Mouse (Mus musculus) myocyte (in vitro differentiated cells): Measurements from ENCODE around the gene Ccl28. TPM values are rescaled to one million over a fixed set of nuclear protein-coding genes. Genes with fewer than 3 reads are reported as not detected.
"Not testable (repeated sequence)": the region's sequence is repeated elsewhere in the genome, so short reads cannot be mapped to it uniquely, and the experiment has no call there.

ENCODE experiments used
- H3K27me3 ChIP-seq: one replicate; pipeline ENCODE4 v1.6.1; 2011; ENCODE audit not compliant: control insufficient read depth, insufficient read depth, insufficient read length
- H3K36me3 ChIP-seq: one replicate; pipeline ENCODE4 v1.6.1; 2011; ENCODE audit not compliant: control insufficient read depth, insufficient read depth
- H3K4me2 ChIP-seq: one replicate; pipeline ENCODE4 v1.6.1; 2011; ENCODE audit warnings: low read depth, control low read depth
- H3K4me3 ChIP-seq: one replicate; pipeline ENCODE4 v1.5.1; 2011; ENCODE audit warnings: mild to moderate bottlenecking, control low read depth, moderate library complexity
- H3K79me2 ChIP-seq: one replicate; pipeline ENCODE4 v1.6.1; 2011; ENCODE audit not compliant: control insufficient read depth, insufficient read depth
- H3ac ChIP-seq: one replicate; pipeline ENCODE4 v1.6.1; 2011; ENCODE audit not compliant: control insufficient read depth, insufficient read length
- CEBPB ChIP-seq: IDR thresholded peaks from 2 replicates; pipeline ENCODE4 v1.6.1; 2011; ENCODE audit warnings: mild to moderate bottlenecking, moderate library complexity; ENCODE audit not compliant: poor library complexity, insufficient read depth, severe bottlenecking
- MYOD1 ChIP-seq, 3 experiments: IDR thresholded peaks; one replicate each; pipeline ENCODE4 v1.6.1; 2011; ENCODE audit warnings: control low read depth in 2 of 3, low read depth in 2 of 3, mild to moderate bottlenecking in 2 of 3, moderate library complexity in 1 of 3; ENCODE audit not compliant: insufficient read length in 2 of 3, control insufficient read depth in 1 of 3
- MYOG ChIP-seq, 3 experiments: IDR thresholded peaks; one replicate each; pipeline ENCODE4 v1.6.1; 2011; ENCODE audit warnings: control low read depth in 2 of 3, low read depth in 2 of 3, mild to moderate bottlenecking in 2 of 3; ENCODE audit not compliant: insufficient read length in 2 of 3, control insufficient read depth in 1 of 3, insufficient read depth in 1 of 3
- SRF ChIP-seq: IDR thresholded peaks from one replicate; pipeline ENCODE4 v1.6.1; 2011; ENCODE audit warnings: low read depth; ENCODE audit not compliant: control insufficient read depth, insufficient read length
- TCF12 ChIP-seq: IDR thresholded peaks from one replicate; pipeline ENCODE4 v1.6.1; 2011; ENCODE audit warnings: mild to moderate bottlenecking, control low read depth; ENCODE audit not compliant: poor library complexity, insufficient read depth, severe bottlenecking
- TCF3 ChIP-seq: IDR thresholded peaks from one replicate; pipeline ENCODE4 v1.6.1; 2011; ENCODE audit warnings: low read depth, control low read depth; ENCODE audit not compliant: insufficient read length
- USF1 ChIP-seq: IDR thresholded peaks from one replicate; pipeline ENCODE4 v1.6.1; 2011; ENCODE audit warnings: low read depth, mild to moderate bottlenecking, control low read depth, moderate library complexity
- polyA plus RNA-seq: library from polyadenylated mRNA; unstranded; fragments of >200 nt; fragmentation: generic; extraction: Trizol; gene quantifications from one replicate; pipeline ENCODE4 v1.2.1, GENCODE M21; 2012; ENCODE audit warnings: missing spikeins

The Ccl28 gene
- not detected for polyA plus RNA-seq

DNA sequence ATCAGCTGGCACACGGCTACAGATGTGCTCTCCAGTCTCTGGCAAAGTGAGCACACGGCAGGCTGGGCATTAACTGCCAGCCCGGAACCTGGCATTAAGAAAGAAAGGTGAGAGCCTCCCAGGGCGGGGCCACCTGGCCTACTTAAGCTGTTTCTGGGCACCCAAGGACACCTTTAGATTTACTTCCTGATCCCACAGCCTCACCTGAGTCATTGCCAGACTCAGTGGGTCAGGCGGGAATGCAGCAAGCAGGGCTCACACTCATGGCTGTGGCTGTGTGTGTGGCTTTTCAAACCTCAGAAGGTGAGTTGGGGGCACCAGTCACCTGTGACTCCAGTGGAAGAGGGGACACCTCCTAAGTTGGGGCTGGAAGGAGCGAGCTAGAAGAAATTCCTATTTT lies at the start of gene Ccl28:
Ccl28 (plus strand) TSS at position 186 of the 400 bp plus-strand sequence.
- TF ChIP-seq MYOG (IDR thresholded peaks at IDR 0.05; ENCODE audit: control insufficient read depth in 1 of 3, insufficient read depth in 1 of 3, insufficient read length in 2 of 3, low read depth in 2 of 3) (no peak), CEBPB (no peak), USF1 (no peak), MYOD1 (IDR thresholded peaks at IDR 0.05; ENCODE audit: control insufficient read depth in 1 of 3, insufficient read length in 2 of 3, low read depth in 2 of 3) (no peak), TCF12 (no peak), SRF (no peak), TCF3 (no peak)
- H3K4me2 ChIP-seq: no peak within 1 kb of the TSS

DNA sequence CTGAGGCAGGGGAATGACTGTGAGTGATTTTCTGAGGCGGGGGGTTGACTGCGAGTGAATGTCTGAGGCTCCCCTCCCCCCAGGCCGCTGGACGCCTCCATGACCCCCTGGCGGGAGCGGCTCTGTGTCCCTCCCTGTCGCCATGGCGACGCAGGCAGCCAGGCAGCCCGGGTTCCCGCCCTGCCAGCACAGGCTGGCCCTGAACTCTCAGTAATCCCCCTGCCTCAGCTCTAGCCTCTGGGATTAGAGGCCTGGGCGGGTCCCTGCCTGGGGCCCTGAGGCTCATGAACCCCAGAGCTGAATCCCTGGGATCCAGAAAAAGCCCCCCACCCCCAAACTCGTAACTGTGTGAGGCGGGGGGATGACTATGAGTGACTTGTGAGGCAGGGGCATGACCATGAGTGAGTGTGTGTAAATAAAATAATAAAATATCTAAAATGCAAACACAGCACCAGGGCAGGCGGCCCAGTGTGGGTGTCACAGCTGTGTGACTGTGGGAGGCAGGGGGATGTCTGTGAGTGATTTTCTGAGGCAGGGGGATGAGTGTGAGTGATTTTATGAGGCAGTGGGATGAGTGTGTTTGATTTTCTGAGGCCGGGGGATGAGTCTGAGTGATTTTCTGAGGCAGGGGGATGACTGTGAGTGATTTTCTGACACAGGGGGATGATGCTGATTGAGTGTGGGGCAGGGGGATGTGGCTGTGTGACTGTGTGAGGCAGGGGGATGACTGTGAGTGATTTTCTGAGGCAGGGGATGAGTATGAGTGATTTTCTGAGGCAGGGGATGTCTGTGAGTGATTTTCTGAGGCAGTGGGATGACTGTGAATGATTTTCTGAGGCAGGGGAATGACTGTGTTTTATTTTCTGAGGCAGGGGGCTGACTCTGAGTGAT lies 27.1 kb upstream of the Ccl28 start:
- not testable (repeated sequence) for H3K36me3 ChIP-seq, H3K79me2 ChIP-seq, H3K4me3 ChIP-seq, H3ac ChIP-seq, H3K4me2 ChIP-seq, H3K27me3 ChIP-seq

More for the DNA sequence above, at the start of gene Ccl28:
- H3K36me3 ChIP-seq: no peaks in the 10 kb centered on the region
- no peak within 1 kb of the TSS for H3K4me3 ChIP-seq
- H3ac ChIP-seq: no peak within 1 kb of the TSS
- no peaks in the 10 kb centered on the region for H3K27me3 ChIP-seq
- H3K79me2 ChIP-seq: no peaks in the 10 kb centered on the region

DNA sequence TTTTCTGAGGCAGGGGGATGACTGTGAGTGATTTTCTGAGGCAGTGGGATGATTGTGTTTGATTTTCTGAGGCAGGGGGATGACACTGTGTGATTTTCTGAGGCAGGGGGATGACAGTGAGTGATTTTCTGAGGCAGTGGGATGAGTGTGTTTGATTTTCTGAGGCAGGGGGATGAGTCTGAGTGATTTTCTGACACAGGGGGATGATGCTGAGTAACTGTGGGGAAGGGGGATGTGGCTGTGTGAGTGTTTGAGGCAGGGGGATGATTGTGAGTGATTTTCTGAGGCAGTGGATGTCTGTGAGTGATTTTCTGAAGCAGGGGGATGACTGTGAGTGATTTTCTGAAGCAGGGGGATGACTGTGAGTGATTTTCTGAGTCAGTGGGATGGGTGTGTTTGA lies 25.2 kb upstream of the Ccl28 start:
- not testable (repeated sequence) for H3K36me3 ChIP-seq, H3K79me2 ChIP-seq, H3K27me3 ChIP-seq, H3K4me3 ChIP-seq, H3K4me2 ChIP-seq, H3ac ChIP-seq

GRCm38 (mm10) chr13:119599066-119599465 lies 24.6 kb upstream of the Ccl28 start:
- not testable (repeated sequence) for H3K27me3 ChIP-seq, H3K79me2 ChIP-seq, H3K4me2 ChIP-seq, H3K36me3 ChIP-seq, H3ac ChIP-seq, H3K4me3 ChIP-seq

DNA sequence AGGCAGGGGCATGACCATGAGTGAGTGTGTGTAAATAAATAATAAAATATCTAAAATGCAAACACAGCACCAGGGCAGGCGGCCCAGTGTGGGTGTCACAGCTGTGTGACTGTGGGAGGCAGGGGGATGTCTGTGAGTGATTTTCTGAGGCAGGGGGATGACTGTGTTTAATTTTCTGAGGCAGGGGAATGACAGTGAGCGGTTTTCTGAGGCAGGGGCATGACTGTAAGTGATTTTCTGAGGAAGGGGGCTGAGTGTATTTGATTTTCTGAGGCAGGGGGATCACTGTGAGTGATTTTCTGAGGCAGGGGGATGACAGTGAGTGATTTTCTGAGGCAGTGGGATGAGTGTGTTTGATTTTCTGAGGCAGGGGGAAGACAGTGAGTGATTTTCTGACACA lies 24.1 kb upstream of the Ccl28 start:
- H3K79me2 ChIP-seq, H3K4me2 ChIP-seq, H3ac ChIP-seq, H3K36me3 ChIP-seq, H3K4me3 ChIP-seq, H3K27me3 ChIP-seq: not testable (repeated sequence)

DNA sequence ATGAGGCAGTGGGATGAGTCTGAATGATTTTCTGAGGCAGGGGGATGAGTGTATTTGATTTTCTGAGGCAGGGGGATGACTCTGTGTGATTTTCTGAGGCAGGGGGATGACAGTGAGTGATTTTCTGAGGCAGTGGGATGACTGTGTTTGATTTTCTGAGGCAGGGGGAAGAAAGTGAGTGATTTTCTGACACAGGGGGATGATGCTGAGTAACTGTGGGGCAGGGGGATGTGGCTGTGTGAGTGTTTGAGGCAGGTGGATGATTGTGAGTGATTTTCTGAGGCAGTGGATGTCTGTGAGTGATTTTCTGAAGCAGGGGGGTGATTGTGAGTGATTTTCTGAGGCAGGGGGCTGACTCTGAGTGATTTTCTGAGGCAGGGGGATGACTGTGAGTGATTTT lies 23.5 kb upstream of the Ccl28 start:
- not testable (repeated sequence) for H3K27me3 ChIP-seq, H3K79me2 ChIP-seq, H3K4me3 ChIP-seq, H3K36me3 ChIP-seq, H3ac ChIP-seq, H3K4me2 ChIP-seq

GRCm38 (mm10) chr13:119602688-119603331 lies 20.8 kb upstream of the Ccl28 start:
- not testable (repeated sequence) for H3K79me2 ChIP-seq, H3K4me3 ChIP-seq, H3K27me3 ChIP-seq, H3K4me2 ChIP-seq, H3ac ChIP-seq, H3K36me3 ChIP-seq

GRCm38 (mm10) chr13:119603890-119604289 lies 19.7 kb upstream of the Ccl28 start:
- H3K27me3 ChIP-seq, H3ac ChIP-seq, H3K4me2 ChIP-seq: not testable (repeated sequence)

GRCm38 (mm10) chr13:119604322-119604721 lies 19.3 kb upstream of the Ccl28 start:
- not testable (repeated sequence) for H3K27me3 ChIP-seq, H3K4me3 ChIP-seq, H3K79me2 ChIP-seq

More at GRCm38 (mm10) chr13:119603890-119604289, 19.7 kb upstream of the Ccl28 start:
- not testable (repeated sequence) for H3K36me3 ChIP-seq, H3K79me2 ChIP-seq, H3K4me3 ChIP-seq

More at GRCm38 (mm10) chr13:119604322-119604721, 19.3 kb upstream of the Ccl28 start:
- H3ac ChIP-seq, H3K36me3 ChIP-seq, H3K4me2 ChIP-seq: not testable (repeated sequence)
